Mouse (Mus musculus): Measurements from ENCODE around the gene Fancl. TPM values are rescaled to one million over a fixed set of nuclear protein-coding genes. Genes with fewer than 3 reads are reported as not detected.

Gene Fancl
- total RNA-seq, 2 experiments from 2014 or later: 26.4 to 44.8 TPM

DNA sequence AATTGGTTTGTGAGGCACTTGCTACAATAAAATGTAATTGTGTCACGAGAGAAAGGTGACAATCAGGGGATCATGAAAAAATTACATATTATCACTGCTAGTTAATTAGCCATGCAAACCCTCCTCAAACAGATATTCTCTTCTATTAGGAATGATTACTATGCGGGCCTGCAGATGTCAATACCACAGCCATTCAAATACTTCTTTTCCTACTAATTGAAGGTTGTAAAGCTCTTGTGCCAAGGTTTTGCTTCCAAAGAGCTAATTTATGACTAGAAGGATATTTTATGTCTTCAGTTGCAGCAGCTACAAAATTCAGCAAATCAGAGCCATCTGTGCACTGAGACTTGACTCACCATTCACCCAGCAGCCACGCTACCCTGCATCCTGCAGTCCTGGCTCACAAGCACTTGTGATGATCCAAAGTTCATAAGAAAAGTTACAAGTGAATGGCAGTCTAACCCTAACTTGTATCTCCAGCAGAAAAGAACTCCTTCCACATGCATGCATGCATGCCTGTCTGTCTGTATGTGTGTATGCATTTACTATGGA lies 95.8 kb downstream of the Fancl start:
- no peak for ATAC-seq (ENCODE audit: poor library complexity, severe bottlenecking)

DNA sequence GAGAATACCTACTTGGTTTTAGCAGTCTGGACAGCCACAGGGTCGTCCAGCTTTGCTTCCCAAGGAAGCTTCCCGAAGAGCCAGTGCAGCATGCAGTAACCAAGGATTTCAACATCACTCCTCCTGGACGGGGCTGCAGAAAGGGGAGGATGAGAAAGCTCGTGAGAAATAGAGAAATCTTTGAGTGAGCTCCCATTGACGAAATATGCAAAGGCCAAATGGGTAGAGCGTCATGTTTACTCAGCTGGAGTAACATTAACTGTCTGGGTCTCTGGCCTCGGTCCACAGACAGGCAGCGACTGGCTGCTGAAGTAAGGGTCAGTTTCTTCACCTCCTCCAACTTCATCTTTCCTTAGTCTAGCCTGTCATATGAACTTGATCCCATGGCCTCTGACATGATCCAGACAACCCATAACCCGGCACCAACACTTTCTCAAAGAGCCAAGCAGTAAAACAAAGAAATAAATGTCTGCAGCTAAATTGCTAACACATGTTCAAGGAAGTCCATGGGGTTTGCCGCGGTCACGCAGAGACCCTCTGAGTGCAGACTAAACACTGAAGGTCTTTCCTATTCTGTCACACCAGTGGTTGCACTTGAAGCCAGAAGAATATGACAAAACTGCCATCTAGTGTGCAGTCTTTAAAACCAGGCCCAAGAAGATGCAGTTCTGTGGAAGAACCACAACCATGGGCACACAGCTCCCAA lies 104.0 kb downstream of the Fancl start:
- ATAC-seq (ENCODE audit: poor library complexity, severe bottlenecking): no peak

DNA sequence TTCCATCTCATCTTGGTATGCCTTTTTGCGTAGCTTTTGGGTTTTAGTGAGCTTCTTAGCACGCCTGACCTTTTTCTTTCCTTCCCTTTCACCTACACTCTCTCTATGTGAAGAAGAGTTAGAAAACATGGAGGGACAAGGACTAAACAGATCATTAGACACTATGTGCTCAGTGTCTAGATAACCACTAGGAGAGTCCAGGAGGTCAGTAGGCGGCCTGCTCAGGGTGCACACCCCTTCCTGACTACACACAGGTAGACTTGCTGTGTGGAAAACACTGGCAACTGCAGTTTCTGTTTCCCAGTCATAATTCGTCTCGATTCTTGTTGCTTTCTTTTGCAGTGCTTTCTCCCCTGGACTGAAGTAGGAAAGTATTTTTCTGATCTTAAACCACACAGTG lies 110.0 kb downstream of the Fancl start:
- no peak for ATAC-seq (ENCODE audit: poor library complexity, severe bottlenecking)

DNA sequence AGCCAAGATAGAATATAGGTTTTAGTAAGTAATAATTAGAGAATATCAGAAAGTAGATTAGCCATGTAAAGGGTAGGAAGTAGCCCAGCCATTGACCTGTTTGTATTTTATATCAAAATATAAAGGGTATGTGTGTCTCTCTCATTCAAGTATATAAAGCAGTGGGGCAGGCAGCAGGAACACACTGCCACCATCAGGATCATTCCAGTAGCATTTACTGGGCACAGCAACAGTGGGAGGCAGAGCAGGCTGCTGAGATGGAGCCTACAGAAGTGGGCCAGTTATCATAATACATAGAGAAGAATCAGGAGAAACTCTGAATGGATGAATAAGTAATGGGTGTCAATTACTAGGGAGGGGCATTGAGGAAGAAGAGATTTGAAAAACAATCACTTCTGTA lies 127.7 kb downstream of the Fancl start:
- ATAC-seq (ENCODE audit: poor library complexity, severe bottlenecking): no peak

DNA sequence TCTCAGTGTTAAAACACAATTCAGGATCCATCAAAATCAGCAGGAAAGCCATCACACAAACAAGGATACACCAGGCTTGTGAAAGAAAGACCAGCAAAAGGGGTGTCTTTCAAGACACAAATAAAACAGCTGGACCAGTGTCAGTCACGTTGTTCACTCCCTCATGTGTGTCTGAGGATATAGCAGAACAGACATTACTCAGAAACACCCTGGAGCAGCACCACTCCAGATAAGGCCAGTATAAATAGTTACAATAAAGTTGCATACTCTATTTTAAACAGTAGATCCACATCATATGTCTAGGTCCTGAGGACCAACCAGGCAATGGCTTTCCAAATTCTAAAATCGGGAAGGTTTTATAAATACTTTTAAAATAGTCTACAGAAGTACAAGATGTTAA lies 130.2 kb downstream of the Fancl start:
- ATAC-seq (ENCODE audit: poor library complexity, severe bottlenecking): no peak

DNA sequence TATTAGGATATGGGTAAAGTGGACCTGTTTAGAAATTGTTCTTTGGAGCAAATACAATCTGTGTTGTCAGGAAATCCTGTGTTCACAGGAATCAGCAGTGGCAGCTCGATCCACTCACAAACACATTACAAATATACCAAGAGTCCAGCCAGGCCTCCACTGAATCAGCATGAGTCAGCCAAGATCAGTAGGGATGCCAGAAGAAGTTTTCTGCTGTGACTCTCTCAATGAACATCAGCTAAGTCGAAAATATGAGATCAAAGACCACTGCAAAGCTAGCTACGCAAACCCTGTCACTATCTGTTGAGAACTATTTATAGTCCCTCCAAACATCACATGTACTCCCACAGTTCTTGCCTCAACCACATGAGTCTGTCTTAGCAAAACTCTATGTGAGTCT lies 133.1 kb downstream of the Fancl start:
- ATAC-seq (ENCODE audit: poor library complexity, severe bottlenecking): no peak

Other genes starting within 250 kb of the Fancl start
- gene 5730522E02Rik, start 175.4 kb upstream of the Fancl start, total RNA-seq (2015): 0.69 TPM in 1 of 2 replicates, not detected in the other
- not detected in 2 replicates for gene 5730522E02Rik, start 175.4 kb upstream of the Fancl start, total RNA-seq (2017)
- not detected in 2 replicates for gene Gm6899, start 207.1 kb downstream of the Fancl start, total RNA-seq (2015)
- not detected in 2 replicates for gene Gm6899, start 207.1 kb downstream of the Fancl start, total RNA-seq (2017)
- 84.0 and 91.6 TPM in 2 replicates for gene Vrk2, start 207.9 kb downstream of the Fancl start, total RNA-seq (2015)
- 76.1 and 77.0 TPM in 2 replicates for gene Vrk2, start 207.9 kb downstream of the Fancl start, total RNA-seq (2017)